Comparison of ENCODE assay signal across 11 mouse cellular contexts in the genomic region with DNA sequence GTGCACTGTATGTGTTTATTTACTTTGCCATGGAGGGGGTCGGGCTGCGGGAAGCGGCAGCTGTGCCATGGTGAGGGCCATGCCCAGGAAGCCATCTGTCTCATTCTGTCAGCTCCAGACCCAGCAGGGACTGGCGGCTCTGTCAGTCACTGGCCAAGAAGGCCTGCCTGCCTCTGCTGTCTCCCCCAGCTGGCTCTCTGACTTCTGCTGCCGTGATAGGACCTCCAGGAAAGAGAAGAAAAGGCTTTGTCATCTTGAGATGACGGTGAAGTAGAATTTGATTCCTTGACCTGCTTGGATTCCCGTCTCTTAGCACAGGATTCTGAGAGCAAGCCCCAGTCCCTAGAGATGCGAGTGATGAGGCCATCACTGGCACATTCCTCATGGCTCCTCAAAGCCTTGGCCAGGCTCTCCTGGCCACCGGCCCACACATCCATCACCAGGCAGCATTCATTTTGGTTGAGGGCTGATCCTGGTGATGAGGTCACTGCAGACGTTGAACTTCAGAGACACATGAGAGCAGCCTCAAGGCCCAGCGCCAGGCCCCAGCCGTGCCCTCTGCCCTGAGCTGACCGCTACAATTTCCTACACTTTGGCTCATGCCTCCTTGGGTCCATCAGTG. TPM values are rescaled to one million over a fixed set of nuclear protein-coding genes. Genes with fewer than 3 reads are reported as not detected.
DNase-seq lines count a peak whose midpoint lies in the region; ATAC-seq and TF ChIP-seq lines count a peak whose summit lies in the region.
"Had no signal": no experiment of that assay in that cellular context is flagged by ENCODE, and none has a peak within 500 bp of the region (broad histone marks: within the 10 kb centered on the region; RNA-seq: fewer than 3 reads in every experiment).

No protein-coding gene starts in this region.

- DNase-seq in heart, adult 18-20 months = peak; percentile 59 to 75
- DNase-seq in adrenal gland, postnatal 36 days = peak; percentile 73 to 77
- DNase-seq in gastrocnemius, adult 2 months = peak; percentile 84
- DNase-seq in lung, embryonic 14.5 days = peak; percentile 39
- DNase-seq in spleen, postnatal 36 days (ENCODE audit: low spot score in 2 of 2) = no peak
- no peak for DNase-seq in left cerebral cortex, postnatal 10 days (ENCODE audit: extremely low spot score in 1 of 2, low spot score in 2 of 2)
- DNase-seq in right cerebral cortex, postnatal 10 days (ENCODE audit: low spot score in 2 of 2) = no peak

- H3K36me3 ChIP-seq in heart, embryonic 12.5 days = peaks cover 15% of the 10 kb centered on the region
- H3K36me3 ChIP-seq in lung, embryonic 14.5 days (ENCODE audit: insufficient read depth) = no peaks in the 10 kb centered on the region

- no peaks in the 10 kb centered on the region for H3K27me3 ChIP-seq in heart, embryonic 12.5 days (replicated peaks)
- no peaks in the 10 kb centered on the region for H3K27me3 ChIP-seq in lung, embryonic 14.5 days (ENCODE audit: insufficient read depth, low read length)
- H3K27me3 ChIP-seq: CH12.LX had no signal

- no peak overlapping the region for H3K9ac ChIP-seq in heart, embryonic 12.5 days
- no peak overlapping the region for H3K9ac ChIP-seq in lung, embryonic 14.5 days

- no peak overlapping the region for H3K27ac ChIP-seq in heart, embryonic 12.5 days (ENCODE audit: poor library complexity, severe bottlenecking)
- H3K27ac ChIP-seq in gastrocnemius, adult 2 months = peak overlapping the region; percentile 78
- H3K27ac ChIP-seq in lung, embryonic 14.5 days (ENCODE audit: low read depth) = no peak overlapping the region

- intact Hi-C loops in gastrocnemius, adult 2 months (cut with DNase I) = no loop called here
- intact Hi-C loops in left cerebral cortex, postnatal 10 days (cut with DNase I) = no loop called here

- H3K4me2 ChIP-seq in heart, embryonic 12.5 days = no peak overlapping the region
- H3K4me2 ChIP-seq in lung, embryonic 14.5 days = no peak overlapping the region

- peaks cover 62% of the 10 kb centered on the region for H3K4me1 ChIP-seq in heart, embryonic 12.5 days (replicated peaks)
- H3K4me1 ChIP-seq in lung, embryonic 14.5 days (ENCODE audit: insufficient read depth) = peaks cover 16% of the 10 kb centered on the region

- 67% methylated on average over 13 of the region's 13 CpGs for WGBS in heart, embryonic 12.5 days
- 45% methylated on average over 13 of the region's 13 CpGs for WGBS in lung, embryonic 14.5 days

- ATAC-seq in heart, embryonic 12.5 days (ENCODE audit: insufficient number of reproducible peaks, low FRiP score) = no peak
- ATAC-seq in lung, embryonic 14.5 days (ENCODE audit: insufficient read depth) = no peak

- TF ChIP-seq CTCF in gastrocnemius, adult 2 months (IDR thresholded peaks at IDR 0.05) = no peak
- TF ChIP-seq CTCF in lung, embryonic 14.5 days (IDR thresholded peaks at IDR 0.05; ENCODE audit: low read depth) = no peak

- no peak overlapping the region for H3K4me3 ChIP-seq in heart, embryonic 12.5 days
- H3K4me3 ChIP-seq in gastrocnemius, adult 2 months = no peak overlapping the region
- H3K4me3 ChIP-seq in lung, embryonic 14.5 days (ENCODE audit: low read depth, low read length) = no peak overlapping the region

- H3K9me3 ChIP-seq in heart, embryonic 12.5 days (replicated peaks) = no peaks in the 10 kb centered on the region
- no peaks in the 10 kb centered on the region for H3K9me3 ChIP-seq in lung, embryonic 14.5 days (ENCODE audit: low read depth, low read length)

RNA-seq across cellular contexts. Expression of a gene that starts 6.2 kb away (rescaled TPM):
- total RNA-seq in heart, adult 18-20 months (2021) = 10 to 100 TPM in 1 of 2 experiments, 1 to 10 TPM in 1; 8.0 to 10.2 TPM
- polyA plus RNA-seq in heart, embryonic 12.5 days (2016; fragmentation: Nextera tagmentation; extraction: Ambion mirVana) = 11.9 and 14.0 TPM in 2 replicates
- total RNA-seq in adrenal gland, postnatal 36 days (2021) = 1 to 10 TPM; 4.7 to 7.2 TPM
- total RNA-seq in gastrocnemius, adult 2 months (2021) = 1 to 10 TPM; 3.4 to 7.3 TPM
- 19.5 and 20.0 TPM in 2 replicates for polyA plus RNA-seq in lung, embryonic 14.5 days (2014; fragmentation: Nextera tagmentation; extraction: Ambion mirVana)
- total RNA-seq in left cerebral cortex, postnatal 10 days (2021) = 10 to 100 TPM; 32.9 to 35.7 TPM

RNA-seq across cellular contexts. Expression of a gene that starts 23.6 kb away (rescaled TPM):
- not detected for total RNA-seq in heart, adult 18-20 months (2021)
- polyA plus RNA-seq in heart, embryonic 12.5 days (2016; fragmentation: Nextera tagmentation; extraction: Ambion mirVana) = not detected in 2 replicates
- total RNA-seq in adrenal gland, postnatal 36 days (2021) = not detected
- total RNA-seq in gastrocnemius, adult 2 months (2021) = not detected
- not detected in 2 replicates for polyA plus RNA-seq in lung, embryonic 14.5 days (2014; fragmentation: Nextera tagmentation; extraction: Ambion mirVana)
- total RNA-seq in left cerebral cortex, postnatal 10 days (2021) = not detected
- polyA plus RNA-seq: large intestine, adult 2 months; lung, embryonic 16.5 days had no signal

RNA-seq across cellular contexts. Expression of a gene that starts 29.2 kb away (rescaled TPM):
- 10 to 100 TPM; 25.7 to 32.2 TPM for total RNA-seq in heart, adult 18-20 months (2021)
- 24.0 and 25.4 TPM in 2 replicates for polyA plus RNA-seq in heart, embryonic 12.5 days (2016; fragmentation: Nextera tagmentation; extraction: Ambion mirVana)
- total RNA-seq in adrenal gland, postnatal 36 days (2021) = 10 to 100 TPM; 49.0 to 50.2 TPM
- 10 to 100 TPM; 18.1 to 19.3 TPM for total RNA-seq in gastrocnemius, adult 2 months (2021)
- 31.2 and 31.8 TPM in 2 replicates for polyA plus RNA-seq in lung, embryonic 14.5 days (2014; fragmentation: Nextera tagmentation; extraction: Ambion mirVana)
- 10 to 100 TPM; 31.7 to 32.3 TPM for total RNA-seq in left cerebral cortex, postnatal 10 days (2021)

RNA-seq across cellular contexts. Expression of a gene that starts 50.9 kb away (rescaled TPM):
- 10 to 100 TPM; 38.8 to 46.0 TPM for total RNA-seq in heart, adult 18-20 months (2021)
- polyA plus RNA-seq in heart, embryonic 12.5 days (2016; fragmentation: Nextera tagmentation; extraction: Ambion mirVana) = 56.5 and 62.1 TPM in 2 replicates
- total RNA-seq in adrenal gland, postnatal 36 days (2021) = under 1 TPM; 0.46 to 0.96 TPM
- not detected for total RNA-seq in gastrocnemius, adult 2 months (2021)
- polyA plus RNA-seq in lung, embryonic 14.5 days (2014; fragmentation: Nextera tagmentation; extraction: Ambion mirVana) = 0.36 and 0.65 TPM in 2 replicates
- total RNA-seq in left cerebral cortex, postnatal 10 days (2021) = 1 to 10 TPM; 1.1 to 4.5 TPM

RNA-seq across cellular contexts. Expression of a gene that starts 57.7 kb away (rescaled TPM):
- total RNA-seq in heart, adult 18-20 months (2021) = 100 to 1,000 TPM; 275 to 290 TPM
- polyA plus RNA-seq in heart, embryonic 12.5 days (2016; fragmentation: Nextera tagmentation; extraction: Ambion mirVana) = 278 and 280 TPM in 2 replicates
- 100 to 1,000 TPM; 496 to 507 TPM for total RNA-seq in adrenal gland, postnatal 36 days (2021)
- 100 to 1,000 TPM; 235 to 261 TPM for total RNA-seq in gastrocnemius, adult 2 months (2021)
- 428 and 464 TPM in 2 replicates for polyA plus RNA-seq in lung, embryonic 14.5 days (2014; fragmentation: Nextera tagmentation; extraction: Ambion mirVana)
- 100 to 1,000 TPM; 224 to 239 TPM for total RNA-seq in left cerebral cortex, postnatal 10 days (2021)

Comparison
In these comparisons a context has a peak if more than half of its experiments do, and no peak if none do; other contexts are left out.
1. DNase-seq: peak in heart, adult 18-20 months (2 of 2), adrenal gland, postnatal 36 days (2 of 2), gastrocnemius, adult 2 months (single experiment) and lung, embryonic 14.5 days (single experiment); none in spleen, postnatal 36 days (0 of 2), left cerebral cortex, postnatal 10 days (0 of 2) and right cerebral cortex, postnatal 10 days (0 of 2).